Mouse (Mus musculus) megakaryocyte, adult 5-6 weeks (primary cell): ENCODE results near the gene Spdya. TPM values are rescaled to one million over a fixed set of nuclear protein-coding genes. Genes with fewer than 3 reads are reported as not detected.
"Not testable (repeated sequence)": the region's sequence is repeated elsewhere in the genome, so short reads cannot be mapped to it uniquely, and the experiment has no call there.

Experiments
- ATAC-seq: 2 replicates; pipeline ENCODE4 v1.8.0; 2016; ENCODE audit warnings: mild to moderate bottlenecking, inconsistent platforms; ENCODE audit not compliant: poor library complexity, severe bottlenecking
- total RNA-seq, 2 experiments: library from RNA; stranded (forward) in 1 of 2; stranded (reverse) in 1 of 2; fragments of 153-499, 151-499 nt in 1 of 2; fragments of 221-1000, 200-1000 nt in 1 of 2; gene quantifications; 2 replicates each; pipeline versions ENCODE4 v1.2.3 to v1.2.4; 2015 to 2017

The Spdya gene
- total RNA-seq, 2 experiments from 2014 or later = not detected

DNA sequence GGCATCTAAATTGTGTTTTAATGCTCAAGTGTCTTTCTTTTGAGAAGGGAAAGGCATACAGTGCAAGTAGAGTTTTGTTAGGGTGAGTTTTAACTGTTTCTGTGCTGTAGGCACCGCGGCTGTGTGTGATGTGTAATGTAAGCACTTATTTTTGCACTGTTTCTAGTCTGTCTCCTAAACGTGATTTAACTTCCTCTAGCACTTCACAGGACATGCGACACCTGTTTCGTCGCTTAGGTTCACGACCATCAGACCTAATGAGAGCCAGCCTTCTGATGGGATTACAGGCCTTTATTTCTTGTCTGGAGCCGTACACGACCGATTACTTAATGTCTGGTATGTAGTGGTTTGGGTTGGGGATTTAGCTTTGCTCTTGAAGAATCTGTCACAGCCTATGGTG lies 79.9 kb downstream of the Spdya start:
- ATAC-seq = no peak

DNA sequence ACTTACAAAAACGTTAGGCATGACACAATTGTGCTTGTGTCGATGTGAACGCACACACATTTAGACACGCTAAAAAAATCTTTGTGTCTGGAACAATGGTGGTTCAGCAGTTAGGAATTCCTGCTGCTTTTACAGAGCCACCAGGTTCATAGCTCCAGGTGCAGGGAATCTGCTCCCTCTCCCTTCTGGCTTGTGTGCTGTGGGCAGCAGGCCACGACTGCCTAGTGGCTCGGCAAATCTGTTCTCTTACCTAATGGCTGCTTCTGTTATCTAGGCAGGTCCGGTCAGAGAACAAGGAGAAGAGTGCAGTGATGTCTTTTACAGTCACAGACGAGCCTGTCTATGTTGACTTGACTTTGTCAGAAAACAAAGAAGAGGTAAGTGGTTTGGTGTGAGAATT lies 81.5 kb downstream of the Spdya start:
- ATAC-seq = no peak

DNA sequence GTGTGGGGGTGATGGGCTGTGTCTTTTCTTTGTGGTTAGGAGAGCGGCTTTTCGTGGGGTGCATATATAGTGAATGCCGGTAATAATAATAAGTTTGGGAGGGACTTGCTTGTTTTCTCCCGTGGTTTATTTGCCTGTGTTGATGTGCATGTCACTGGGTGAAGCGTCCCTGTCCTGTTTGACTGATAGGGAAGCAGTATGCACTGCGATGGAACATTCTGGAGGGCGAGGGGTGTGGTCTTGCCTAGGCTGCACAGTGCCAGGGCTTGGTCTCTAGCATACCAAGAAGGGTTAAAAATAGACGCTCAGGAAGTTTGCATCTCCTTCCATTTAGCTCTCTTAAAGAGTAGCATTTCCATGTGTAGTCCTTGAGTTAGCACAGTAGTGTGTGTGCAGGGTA lies 84.9 kb downstream of the Spdya start:
- no peak for ATAC-seq

DNA sequence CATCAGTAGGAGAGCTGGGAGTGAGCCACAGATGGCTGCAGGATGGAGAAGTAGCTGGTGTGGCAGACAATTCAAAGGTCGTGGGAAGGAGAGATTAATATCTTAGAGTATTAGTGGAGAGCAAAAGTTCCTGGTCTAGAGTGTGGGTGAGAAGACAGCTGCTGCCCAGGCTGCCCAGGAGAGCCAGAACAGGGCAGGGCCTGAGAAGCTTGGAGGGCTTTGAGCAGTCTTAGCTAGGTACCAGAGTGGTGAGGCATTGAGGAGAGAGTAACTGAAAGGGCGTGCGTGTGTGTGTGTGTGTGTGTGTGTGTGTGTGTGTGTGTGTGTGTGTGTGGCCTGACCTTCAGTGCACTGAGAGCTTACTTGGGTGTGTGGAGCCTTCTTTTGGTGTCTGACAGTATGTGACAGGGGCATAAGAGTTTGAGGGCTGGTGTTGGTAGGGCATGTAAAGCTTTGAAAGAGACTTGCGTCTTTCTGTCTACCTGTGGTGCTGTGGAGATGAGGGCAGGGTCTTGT lies 85.9 kb downstream of the Spdya start:
- no peak for ATAC-seq

DNA sequence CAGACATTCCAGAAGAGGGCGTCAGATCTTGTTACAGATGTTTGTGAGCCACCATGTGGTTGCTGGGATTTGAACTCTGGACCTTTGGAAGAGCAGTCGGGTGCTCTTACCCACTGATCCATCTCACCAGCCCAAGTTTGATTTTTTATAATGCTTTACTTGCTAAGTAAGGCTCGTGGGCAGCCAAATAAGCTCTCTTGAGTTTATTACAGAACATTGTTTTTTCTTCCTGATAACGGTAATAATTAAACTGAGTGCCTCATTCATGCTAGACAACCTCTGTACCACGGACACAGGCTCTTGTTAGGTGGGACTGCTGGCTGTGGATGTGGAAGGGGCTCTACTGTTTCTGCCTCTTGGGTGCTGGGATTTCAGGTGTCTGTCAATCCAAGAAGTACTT lies 87.2 kb downstream of the Spdya start:
- not testable (repeated sequence) for ATAC-seq

Other genes with a start within 250 kb of the Spdya start
- 152 and 159 TPM in 2 replicates for gene Emilin2, start 240.1 kb upstream of the Spdya start, total RNA-seq (2015)
- gene Emilin2, start 240.1 kb upstream of the Spdya start, total RNA-seq (2017) = 244 and 250 TPM in 2 replicates
- gene Gm4707, start 92.1 kb upstream of the Spdya start, total RNA-seq (2015) = 2.4 and 4.2 TPM in 2 replicates
- 4.0 and 4.8 TPM in 2 replicates for gene Gm4707, start 92.1 kb upstream of the Spdya start, total RNA-seq (2017)
- gene Smchd1, start 76.7 kb upstream of the Spdya start, total RNA-seq (2015) = 188 and 196 TPM in 2 replicates
- gene Smchd1, start 76.7 kb upstream of the Spdya start, total RNA-seq (2017) = 244 and 254 TPM in 2 replicates
- gene Ndc80, start 25.2 kb upstream of the Spdya start, total RNA-seq (2015) = 73.8 and 79.1 TPM in 2 replicates
- 108 and 113 TPM in 2 replicates for gene Ndc80, start 25.2 kb upstream of the Spdya start, total RNA-seq (2017)
- 25.9 and 29.4 TPM in 2 replicates for gene Wdr43, start 63.8 kb downstream of the Spdya start, total RNA-seq (2015)
- gene Wdr43, start 63.8 kb downstream of the Spdya start, total RNA-seq (2017) = 75.9 and 89.8 TPM in 2 replicates
- gene Togaram2, start 121.2 kb downstream of the Spdya start, total RNA-seq (2015) = not detected in 2 replicates
- not detected in 2 replicates for gene Togaram2, start 121.2 kb downstream of the Spdya start, total RNA-seq (2017)
- gene Pcare, start 200.8 kb downstream of the Spdya start, total RNA-seq (2015) = not detected in 2 replicates
- not detected in 2 replicates for gene Pcare, start 200.8 kb downstream of the Spdya start, total RNA-seq (2017)
- 0.45 TPM in 1 of 2 replicates, not detected in the other for gene Clip4, start 216.4 kb downstream of the Spdya start, total RNA-seq (2015)
- gene Clip4, start 216.4 kb downstream of the Spdya start, total RNA-seq (2017) = not detected in 2 replicates